Mouse (Mus musculus) liver, embryonic 16.5 days (tissue): ENCODE measurements at regions not wholly inside any gene's neighbourhood (a gene's known extent, or its start where the extent isn't known, plus 50 kb on each side); places are given as distances from the start of the nearest gene placed in this dataset.

Experiments
- ATAC-seq: fragments of 200-750 bp; cut with Nextera tagmentation; 2 replicates; pipeline ENCODE4 v1.8.0; 2017; ENCODE audit warnings: low read depth, mild to moderate bottlenecking, moderate number of reproducible peaks, moderate library complexity
- H3K27ac ChIP-seq: fragments of 300-500 bp; sonication (generic); 2 replicates; pipeline ENCODE4 v1.5.1; 2014; ENCODE audit warnings: mild to moderate bottlenecking, low read length
- H3K27me3 ChIP-seq: fragments of 300-500 bp; sonication (generic); 2 replicates; pipeline ENCODE4 v1.6.1; 2014; ENCODE audit warnings: low read depth, low read length, mixed read lengths; ENCODE audit not compliant: control insufficient read depth, insufficient read depth
- H3K36me3 ChIP-seq: fragments of 300-500 bp; sonication (generic); 2 replicates; pipeline ENCODE4 v1.6.1; 2014; ENCODE audit warnings: mild to moderate bottlenecking; ENCODE audit not compliant: control insufficient read depth, insufficient read depth
- H3K4me1 ChIP-seq: fragments of 300-500 bp; sonication (generic); 2 replicates; pipeline ENCODE4 v1.6.1; 2014; ENCODE audit warnings: low read depth, low read length, mixed read lengths; ENCODE audit not compliant: control insufficient read depth
- H3K4me2 ChIP-seq: fragments of 300-500 bp; sonication (generic); 2 replicates; pipeline ENCODE4 v1.6.1; 2014; ENCODE audit warnings: low read depth, low read length, mixed read lengths
- H3K4me3 ChIP-seq: fragments of 300-500 bp; sonication (generic); 2 replicates; pipeline ENCODE4 v1.5.1; 2014; ENCODE audit warnings: low read depth, mild to moderate bottlenecking, low read length
- H3K9ac ChIP-seq: fragments of 300-500 bp; sonication (generic); 2 replicates; pipeline ENCODE4 v1.6.1; 2014; ENCODE audit warnings: low read depth, low read length
- H3K9me3 ChIP-seq: fragments of 300-500 bp; sonication (generic); replicated peaks from 2 replicates; pipeline ENCODE4 v1.6.1; 2016; ENCODE audit warnings: low read length; ENCODE audit not compliant: control insufficient read depth
- WGBS: fragments of 180-500 bp; shearing (Covaris S2); extraction: QIAGEN DNeasy Blood & Tissue Kit; methylation state at CpG from one replicate; pipeline ENCODE4 v1.1.7; 2014; ENCODE audit not compliant: insufficient replicate concordance; 5-methylcytosine and 5-hydroxymethylcytosine counted together

DNA sequence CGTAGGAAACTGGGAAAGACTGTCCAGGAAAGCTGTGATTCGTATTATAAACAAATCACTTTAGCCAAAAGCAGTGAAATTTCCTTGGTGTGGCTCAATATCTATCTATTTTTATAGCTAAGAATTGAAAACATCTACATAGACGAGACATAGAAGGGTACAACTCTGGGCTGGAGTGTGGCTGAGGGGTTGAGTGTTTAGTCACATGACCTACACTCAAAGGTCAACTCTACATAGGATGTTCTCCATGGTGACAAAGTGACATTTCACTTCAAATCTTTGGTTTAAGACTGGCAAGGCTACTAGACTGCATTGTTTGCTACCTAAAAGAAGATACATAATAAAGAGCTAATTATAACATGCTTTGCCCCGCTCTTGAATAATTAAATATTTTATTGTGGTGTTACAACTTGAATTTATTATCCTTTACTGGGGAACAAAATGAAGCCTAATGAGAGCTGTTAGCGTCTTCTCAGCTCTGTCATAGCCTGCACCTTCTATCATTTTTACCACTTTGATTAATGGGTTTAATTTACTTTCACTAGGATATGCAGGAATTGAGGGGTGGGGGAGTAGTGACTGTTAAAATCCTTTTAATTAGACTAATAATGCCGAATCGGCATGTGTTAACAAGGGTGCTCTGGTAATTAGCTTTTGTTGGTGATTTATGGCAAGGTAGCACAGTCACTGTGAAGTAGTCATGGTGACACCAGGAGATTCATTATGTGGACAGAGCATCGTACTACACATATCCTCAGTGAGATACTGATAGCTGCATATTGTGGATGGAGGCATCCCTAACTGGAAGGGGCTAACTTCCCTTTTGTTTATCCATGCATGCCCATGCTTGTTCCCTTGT, 57.7 kb upstream of the Gm10234 start:
- no peak overlapping the region for H3K4me3 ChIP-seq
- no peaks in the 10 kb centered on the region for H3K27me3 ChIP-seq
- H3K4me2 ChIP-seq = no peak overlapping the region
- no peak overlapping the region for H3K9ac ChIP-seq
- H3K4me1 ChIP-seq = no peaks in the 10 kb centered on the region
- no peak for ATAC-seq
- no peak overlapping the region for H3K27ac ChIP-seq
- no peaks in the 10 kb centered on the region for H3K36me3 ChIP-seq
- no peaks in the 10 kb centered on the region for H3K9me3 ChIP-seq
- 56% methylated on average over 8 of the region's 8 CpGs for WGBS

- Histone ChIP-seq H3K27me3 (no peaks in the 10 kb centered on the region), H3K9me3 (no peaks in the 10 kb centered on the region), H3K9ac (no peak overlapping the region), H3K4me3 (no peak overlapping the region), H3K27ac (no peak overlapping the region), H3K4me1 (no peaks in the 10 kb centered on the region), H3K4me2 (no peak overlapping the region), H3K36me3 (no peaks in the 10 kb centered on the region)
- 71% methylated on average over 8 of the region's 8 CpGs for WGBS
- ATAC-seq = no peak
Observed at GRCm38 (mm10) chr6:95269524-95269923, 52.4 kb upstream of the Gm10234 start.
